Mouse (Mus musculus): ENCODE data around the gene Cacng4. TPM values are rescaled to one million over a fixed set of nuclear protein-coding genes. Genes with fewer than 3 reads are reported as not detected.

The Cacng4 gene
- polyA plus RNA-seq, 1 experiment from 2014 or later = 4.3 TPM

Other genes with a start within 250 kb of the Cacng4 start
- 18.3 and 20.3 TPM in 2 replicates for gene Helz, start 246.6 kb downstream of the Cacng4 start, polyA plus RNA-seq (2015; fragmentation: Nextera tagmentation; extraction: Ambion mirVana)
- 14.0 and 46.1 TPM in 2 replicates for gene Cacng1, start 78.0 kb downstream of the Cacng4 start, polyA plus RNA-seq (2015; fragmentation: Nextera tagmentation; extraction: Ambion mirVana)
- 0.17 and 0.29 TPM in 2 replicates for gene Cacng5, start 120.5 kb upstream of the Cacng4 start, polyA plus RNA-seq (2015; fragmentation: Nextera tagmentation; extraction: Ambion mirVana)

Measured in limb, embryonic 15.5 days (tissue).